In the genomic region with DNA sequence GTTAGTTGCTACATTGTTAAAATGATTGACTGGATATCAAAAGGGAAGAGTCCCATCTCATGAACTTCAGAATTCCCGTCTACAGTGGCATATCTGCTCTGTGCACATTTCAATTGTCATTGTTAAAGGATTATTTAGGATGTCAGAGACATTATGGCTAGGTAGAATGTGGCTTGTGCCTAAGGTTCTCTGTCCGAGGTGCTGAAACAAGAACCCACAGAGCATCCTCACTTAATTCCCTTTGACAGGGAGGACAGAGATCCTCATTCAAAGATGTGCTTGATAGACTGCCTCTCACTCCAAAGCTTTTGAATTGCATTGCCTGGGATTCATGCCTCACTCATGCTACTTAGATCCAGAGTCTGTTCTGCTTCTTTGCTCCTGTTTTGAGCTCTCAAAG, we compare ENCODE assay signal across 20 mouse cellular contexts.
A peak's percentile ranks its signal among the peaks of the same experiment; 100 is the strongest.
DNase-seq lines count a peak whose midpoint lies in the region; ATAC-seq lines count a peak whose summit lies in the region.
"Had no signal": no experiment of that assay in that cellular context is flagged by ENCODE, and none has a peak within 500 bp of the region (broad histone marks: within the 10 kb centered on the region; RNA-seq: fewer than 3 reads in every experiment).

No protein-coding gene starts in this region.

- no peak overlapping the region for H3K4me2 ChIP-seq in limb, embryonic 11.5 days (ENCODE audit: low read depth, severe bottlenecking)
- H3K4me2 ChIP-seq: embryonic facial prominence, embryonic 13.5 days; forebrain, embryonic 13.5 days; heart, embryonic 13.5 days; limb, embryonic 13.5 days; lung, embryonic 15.5 days; midbrain, embryonic 13.5 days; neural tube, embryonic 13.5 days had no signal

- ATAC-seq in limb, embryonic 11.5 days (ENCODE audit: insufficient number of reproducible peaks, low FRiP score, low TSS enrichment, low read depth): no peak
- ATAC-seq: forebrain, embryonic 13.5 days; inflammation-experienced regulatory T-cells, adult 6 months; midbrain, embryonic 13.5 days had no signal

- H3K9ac ChIP-seq in limb, embryonic 11.5 days (ENCODE audit: low read length): no peak overlapping the region
- H3K9ac ChIP-seq: embryonic facial prominence, embryonic 13.5 days; forebrain, embryonic 13.5 days; heart, embryonic 13.5 days; limb, embryonic 13.5 days; lung, embryonic 15.5 days; midbrain, embryonic 13.5 days; neural tube, embryonic 13.5 days had no signal

- H3K27me3 ChIP-seq in limb, embryonic 11.5 days (ENCODE audit: control insufficient read depth, insufficient read depth, low read length): no peaks in the 10 kb centered on the region
- no peaks in the 10 kb centered on the region for H3K27me3 ChIP-seq in limb, embryonic 10.5 days (ENCODE audit: low read depth, poor library complexity, severe bottlenecking)
- H3K27me3 ChIP-seq: embryonic facial prominence, embryonic 13.5 days; forebrain, embryonic 13.5 days; heart, embryonic 13.5 days; limb, embryonic 13.5 days; lung, embryonic 15.5 days; midbrain, embryonic 13.5 days; neural tube, embryonic 13.5 days had no signal

- no peak overlapping the region for H3K27ac ChIP-seq in limb, embryonic 11.5 days (replicated peaks; ENCODE audit: low read depth, low read length)
- no peak overlapping the region for H3K27ac ChIP-seq in limb, embryonic 10.5 days
- H3K27ac ChIP-seq: embryonic facial prominence, embryonic 13.5 days; forebrain, embryonic 13.5 days; heart, embryonic 13.5 days; limb, embryonic 13.5 days; lung, embryonic 15.5 days; midbrain, embryonic 13.5 days; neural tube, embryonic 13.5 days had no signal

- H3K4me3 ChIP-seq in limb, embryonic 11.5 days (ENCODE audit: low read depth, low read length): no peak overlapping the region
- no peak overlapping the region for H3K4me3 ChIP-seq in limb, embryonic 10.5 days
- H3K4me3 ChIP-seq: embryonic facial prominence, embryonic 13.5 days; forebrain, embryonic 13.5 days; heart, embryonic 13.5 days; limb, embryonic 13.5 days; lung, embryonic 15.5 days; midbrain, embryonic 13.5 days; neural tube, embryonic 13.5 days had no signal

- WGBS in limb, embryonic 11.5 days: 12% methylated on average over 2 of the region's 2 CpGs
- WGBS in limb, embryonic 10.5 days: 6% methylated on average over 2 of the region's 2 CpGs

- no peaks in the 10 kb centered on the region for H3K4me1 ChIP-seq in limb, embryonic 11.5 days (ENCODE audit: control insufficient read depth, insufficient read depth, low read length)
- no peaks in the 10 kb centered on the region for H3K4me1 ChIP-seq in limb, embryonic 10.5 days
- H3K4me1 ChIP-seq: embryonic facial prominence, embryonic 13.5 days; forebrain, embryonic 13.5 days; heart, embryonic 13.5 days; limb, embryonic 13.5 days; lung, embryonic 15.5 days; midbrain, embryonic 13.5 days; neural tube, embryonic 13.5 days had no signal

- no peaks in the 10 kb centered on the region for H3K9me3 ChIP-seq in limb, embryonic 11.5 days (ENCODE audit: control insufficient read depth, low read length)
- no peaks in the 10 kb centered on the region for H3K9me3 ChIP-seq in limb, embryonic 10.5 days (replicated peaks)
- H3K9me3 ChIP-seq: embryonic facial prominence, embryonic 13.5 days; forebrain, embryonic 13.5 days; heart, embryonic 13.5 days; limb, embryonic 13.5 days; lung, embryonic 15.5 days; midbrain, embryonic 13.5 days; neural tube, embryonic 13.5 days had no signal

- DNase-seq in adrenal gland, postnatal 14 days: peak; percentile 17
- DNase-seq in adrenal gland, adult 8-10 months: no peak
- DNase-seq in limb, embryonic 11.5 days (ENCODE audit: low spot score): peak; percentile 34
- no peak for DNase-seq in limb, embryonic 10.5 days (ENCODE audit: low spot score)
- peak; percentile 67 for DNase-seq in embryo, embryonic 10.5 days (ENCODE audit: low spot score)
- peak; percentile 53 for DNase-seq in retina, postnatal 1 day
- no peak for DNase-seq in left cerebral cortex, adult 8-10 months (ENCODE audit: low spot score in 2 of 2)
- no peak for DNase-seq in thymus, postnatal 36 days
- DNase-seq: adrenal gland, postnatal 25 days; cerebellum, adult 11 months; gastrocnemius, postnatal 14 days; right cerebral cortex, postnatal 25 days had no signal

- H3K36me3 ChIP-seq in limb, embryonic 11.5 days (ENCODE audit: control insufficient read depth, insufficient read depth, low read length): no peaks in the 10 kb centered on the region
- H3K36me3 ChIP-seq in limb, embryonic 10.5 days: no peaks in the 10 kb centered on the region
- H3K36me3 ChIP-seq: embryonic facial prominence, embryonic 13.5 days; heart, embryonic 13.5 days; limb, embryonic 13.5 days; lung, embryonic 15.5 days; midbrain, embryonic 13.5 days; neural tube, embryonic 13.5 days had no signal

Comparison
In these comparisons a context has a peak if more than half of its experiments do, and no peak if none do; other contexts are left out.
1. DNase-seq: peak in adrenal gland, postnatal 14 days (single experiment), limb, embryonic 11.5 days (single experiment), embryo, embryonic 10.5 days (single experiment) and retina, postnatal 1 day (single experiment); none in adrenal gland, adult 8-10 months (single experiment), limb, embryonic 10.5 days (single experiment), left cerebral cortex, adult 8-10 months (0 of 2) and thymus, postnatal 36 days (0 of 2).